Comparison of ENCODE assay signal across 16 mouse cellular contexts in the genomic region with DNA sequence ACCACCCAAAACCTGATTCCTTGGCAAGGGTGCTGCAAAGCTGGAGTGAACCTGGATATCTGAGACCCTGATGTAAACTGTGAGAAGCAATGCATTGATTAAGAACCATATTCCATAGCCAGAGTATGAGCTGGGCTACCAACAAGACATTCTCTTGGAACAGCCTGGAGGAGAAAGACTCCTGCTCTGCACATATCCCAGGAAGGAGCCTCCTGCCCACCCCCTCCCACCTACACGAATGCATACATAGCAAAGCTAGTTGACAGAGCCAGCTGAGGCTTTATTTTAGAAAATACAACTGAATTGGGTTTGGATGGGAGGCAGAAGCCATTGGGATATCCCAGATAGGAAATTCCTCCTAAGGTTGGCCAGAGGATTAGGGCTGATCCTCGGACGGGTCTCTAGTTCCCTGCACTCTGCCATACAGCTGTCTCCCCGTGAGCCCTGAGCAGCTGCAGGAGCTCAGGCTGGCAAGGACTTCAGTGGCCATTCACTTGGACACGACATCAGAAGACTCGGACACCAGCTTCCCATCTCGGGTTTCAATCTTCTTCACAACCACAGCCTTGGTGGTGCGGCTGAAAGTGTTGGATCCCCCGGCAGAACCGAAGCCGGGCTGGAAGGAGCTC. TPM values are rescaled to one million over a fixed set of nuclear protein-coding genes. Genes with fewer than 3 reads are reported as not detected.
"Had no signal": no experiment of that assay in that cellular context is flagged by ENCODE, and none has a peak within 500 bp of the region (broad histone marks: within the 10 kb centered on the region; RNA-seq: fewer than 3 reads in every experiment).

No protein-coding gene starts in this region.

RNA-seq across cellular contexts. Expression of a gene that starts 7.7 kb away (rescaled TPM):
- total RNA-seq: left cerebral cortex, adult 18-20 months; megakaryocyte, adult 5-6 weeks had no signal
- polyA plus RNA-seq: macrophage had no signal

RNA-seq across cellular contexts. Expression of a gene that starts 31.4 kb away (rescaled TPM):
- polyA plus RNA-seq: macrophage had no signal

RNA-seq across cellular contexts. Expression of a gene that starts 42.5 kb away (rescaled TPM):
- total RNA-seq: layer of hippocampus, adult 2 months; layer of hippocampus, postnatal 25 days; left cerebral cortex, adult 18-20 months; left cerebral cortex, postnatal 25 days; megakaryocyte, adult 5-6 weeks; monocyte, adult 5-6 weeks had no signal
- polyA plus RNA-seq: kidney, embryonic 14.5 days; liver, embryonic 11.5 days; liver, embryonic 14.5 days; liver, postnatal 0 days; macrophage; midbrain, embryonic 13.5 days; midbrain, embryonic 16.5 days; neural tube, embryonic 11.5 days; neural tube, embryonic 14.5 days had no signal

RNA-seq across cellular contexts. Expression of a gene that starts 56.4 kb away (rescaled TPM):
- total RNA-seq: layer of hippocampus, adult 2 months; left cerebral cortex, adult 18-20 months; left cerebral cortex, postnatal 25 days; megakaryocyte, adult 5-6 weeks; monocyte, adult 5-6 weeks had no signal
- polyA plus RNA-seq: limb, embryonic 10.5 days; liver, embryonic 11.5 days; liver, embryonic 14.5 days; liver, postnatal 0 days; macrophage had no signal
